23 mouse cellular contexts compared by ENCODE assay signal in the genomic region with DNA sequence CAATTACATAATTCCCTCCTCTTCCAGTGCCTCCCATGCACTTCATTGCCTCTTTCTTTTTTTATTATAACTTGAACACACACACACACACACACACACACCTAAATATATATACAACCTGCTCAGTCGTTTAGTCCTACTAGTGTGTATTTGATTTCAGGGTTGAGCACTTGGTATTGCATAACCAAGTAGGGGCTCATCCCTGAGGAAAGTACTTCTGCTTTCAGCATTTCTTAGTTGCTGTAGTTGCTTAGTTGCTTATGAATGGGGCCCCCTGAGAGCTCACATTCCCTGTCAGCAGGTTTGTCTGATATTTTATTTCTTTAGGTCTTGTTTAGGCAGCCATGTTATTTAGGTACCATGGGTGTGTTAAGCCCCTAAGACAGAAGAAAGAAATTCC.
DNase-seq lines count a peak whose midpoint lies in the region; ATAC-seq and TF ChIP-seq lines count a peak whose summit lies in the region.
"Had no signal": no experiment of that assay in that cellular context is flagged by ENCODE, and none has a peak within 500 bp of the region (broad histone marks: within the 10 kb centered on the region; RNA-seq: fewer than 3 reads in every experiment).

No protein-coding gene starts in this region.

- no peak for TF ChIP-seq RAD21 in CH12.LX (IDR thresholded peaks at IDR 0.05; ENCODE audit: low read depth, low read length)

- intact Hi-C loops in left cerebral cortex, postnatal 10 days (cut with DNase I): no loop called here

- in situ Hi-C loops in CH12.LX (cut with MboI; ENCODE audit: low pct_ligation_motif_present, low pct_unique_long_range_greater_than_20kb, low sequenced_read_pairs): no loop called here

- H3K36me3 ChIP-seq in CH12.LX (replicated peaks in 1 of 2; ENCODE audit: control insufficient read depth in 1 of 2, insufficient read depth in 1 of 2, low read length in 1 of 2): no peaks in the 10 kb centered on the region
- H3K36me3 ChIP-seq in hindbrain, embryonic 16.5 days (ENCODE audit: control insufficient read depth, insufficient read depth, low read length): no peaks in the 10 kb centered on the region
- H3K36me3 ChIP-seq: embryonic facial prominence, embryonic 10.5 days; embryonic facial prominence, embryonic 12.5 days; forebrain, embryonic 15.5 days had no signal

- TF ChIP-seq POLR2A in CH12.LX (IDR thresholded peaks at IDR 0.05; ENCODE audit: low read depth, low read length): no peak

- no peak overlapping the region for H3K4me2 ChIP-seq in CH12.LX (ENCODE audit: insufficient read depth, low read depth, poor library complexity, severe bottlenecking)
- no peak overlapping the region for H3K4me2 ChIP-seq in hindbrain, embryonic 16.5 days (ENCODE audit: low read length)
- H3K4me2 ChIP-seq: embryonic facial prominence, embryonic 12.5 days; forebrain, embryonic 13.5 days; forebrain, embryonic 15.5 days had no signal

- peak; percentile 88 for ATAC-seq in granulocyte monocyte progenitor cell, adult 5-6 weeks (replicated peaks; ENCODE audit: poor library complexity, severe bottlenecking)
- ATAC-seq in megakaryocyte, adult 5-6 weeks (ENCODE audit: poor library complexity, severe bottlenecking): peak; percentile 62
- ATAC-seq in hindbrain, embryonic 16.5 days: no peak
- ATAC-seq: CD4-positive, CD25-positive, alpha-beta regulatory T cell, adult 4 months; forebrain, embryonic 13.5 days; forebrain, embryonic 15.5 days; forebrain, postnatal 0 days had no signal

- TF ChIP-seq CTCF in CH12.LX (conservative IDR thresholded peaks at IDR 0.05 in 1 of 2, IDR thresholded peaks at IDR 0.05 in 1 of 2; ENCODE audit: low read depth in 2 of 2, low read length in 2 of 2): no peak

- H3K79me2 ChIP-seq in CH12.LX (replicated peaks; ENCODE audit: control insufficient read depth, extremely low read depth, insufficient read depth, poor library complexity, severe bottlenecking): no peaks in the 10 kb centered on the region

- peak; percentile 31 for DNase-seq in CH12.LX (ENCODE audit: extremely low read depth)
- no peak for DNase-seq in frontal cortex, postnatal 14 days (ENCODE audit: low spot score in 2 of 2)
- no peak for DNase-seq in layer of hippocampus, postnatal 36 days
- no peak for DNase-seq in left cerebral cortex, postnatal 10 days (ENCODE audit: extremely low spot score in 1 of 2, low spot score in 2 of 2)
- DNase-seq: adrenal gland, adult 2 months; adrenal gland, postnatal 10 days; adrenal gland, postnatal 25 days; B cell, adult 2 months; cerebellum, adult 11 months; cerebellum, adult 18-20 months; cerebellum, adult 8-10 months; cerebellum, adult 9-11 months; cerebellum, postnatal 14 days; cerebellum, postnatal 36 days; forebrain, postnatal 0 days had no signal

- dilution Hi-C loops in CH12.LX (cut with MboI; ENCODE audit: extremely low pct_ligation_motif_present, extremely low pct_unique_long_range_greater_than_20kb, low sequenced_read_pairs): no loop called here

- H3K9ac ChIP-seq in CH12.LX (ENCODE audit: insufficient read depth, low read depth): no peak overlapping the region
- H3K9ac ChIP-seq in hindbrain, embryonic 16.5 days (ENCODE audit: low read depth, low read length): no peak overlapping the region
- H3K9ac ChIP-seq: embryonic facial prominence, embryonic 12.5 days; forebrain, embryonic 13.5 days; forebrain, embryonic 15.5 days; forebrain, postnatal 0 days had no signal

- peaks cover 30 to 97% of the 10 kb centered on the region in 2 experiments for H3K4me1 ChIP-seq in CH12.LX (ENCODE audit: control insufficient read depth in 1 of 2, insufficient read depth in 2 of 2)
- H3K4me1 ChIP-seq in hindbrain, embryonic 16.5 days (ENCODE audit: control insufficient read depth, insufficient read depth, low read depth, low read length): no peaks in the 10 kb centered on the region
- H3K4me1 ChIP-seq: forebrain, embryonic 13.5 days; forebrain, embryonic 15.5 days had no signal

- TF ChIP-seq EP300 in CH12.LX (IDR thresholded peaks at IDR 0.05; ENCODE audit: low read length): no peak

- no peak overlapping the region for H3K4me3 ChIP-seq in CH12.LX (replicated peaks in 1 of 3; ENCODE audit: low read depth in 2 of 3, low read length in 2 of 3, poor library complexity in 1 of 3)
- H3K4me3 ChIP-seq in hindbrain, embryonic 16.5 days (ENCODE audit: low read length): no peak overlapping the region
- H3K4me3 ChIP-seq: embryonic facial prominence, embryonic 10.5 days; embryonic facial prominence, embryonic 12.5 days; forebrain, embryonic 13.5 days; forebrain, embryonic 15.5 days had no signal

- WGBS in hindbrain, embryonic 16.5 days: 68% methylated on average over 1 of the region's 1 CpGs

- no peak overlapping the region for H3K27ac ChIP-seq in CH12.LX (ENCODE audit: insufficient read depth, low read depth)
- no peak overlapping the region for H3K27ac ChIP-seq in hindbrain, embryonic 16.5 days (ENCODE audit: low read depth, low read length)
- H3K27ac ChIP-seq: embryonic facial prominence, embryonic 10.5 days; embryonic facial prominence, embryonic 12.5 days; forebrain, embryonic 13.5 days; forebrain, embryonic 15.5 days had no signal

- H3K27me3 ChIP-seq in CH12.LX (replicated peaks): no peaks in the 10 kb centered on the region
- no peaks in the 10 kb centered on the region for H3K27me3 ChIP-seq in hindbrain, embryonic 16.5 days (replicated peaks; ENCODE audit: control insufficient read depth, insufficient read depth, low read length)
- H3K27me3 ChIP-seq: embryonic facial prominence, embryonic 12.5 days; forebrain, embryonic 13.5 days; forebrain, embryonic 15.5 days had no signal

- no peaks in the 10 kb centered on the region for H3K9me3 ChIP-seq in CH12.LX (replicated peaks; ENCODE audit: low read length)
- no peaks in the 10 kb centered on the region for H3K9me3 ChIP-seq in hindbrain, embryonic 16.5 days (ENCODE audit: control insufficient read depth, low read length)
- H3K9me3 ChIP-seq: embryonic facial prominence, embryonic 10.5 days; embryonic facial prominence, embryonic 12.5 days; forebrain, embryonic 13.5 days; forebrain, embryonic 15.5 days had no signal

TF ChIP-seq in CH12.LX, 34 proteins besides CTCF, POLR2A, EP300 and RAD21:
- TF ChIP-seq GABPA (IDR thresholded peaks at IDR 0.05; ENCODE audit: insufficient replicate concordance, low read depth, low read length): no peak
TF ChIP-seq in CH12.LX: peak in this region for 0.
